8 mouse cellular contexts compared by ENCODE assay signal in genomic region chr4:116995798-116996135, GRCm38 (mm10). TPM values are rescaled to one million over a fixed set of nuclear protein-coding genes. Genes with fewer than 3 reads are reported as not detected.
DNase-seq lines count a peak whose midpoint lies in the region; ATAC-seq and TF ChIP-seq lines count a peak whose summit lies in the region.

No protein-coding gene starts in this region.

- H3K79me2 ChIP-seq in liver, adult 2 months (ENCODE audit: control insufficient read depth, insufficient read depth, low read length) = 0 out of 2 replicates have a peak, but pooled peaks cover 4% of the 10 kb centered on the region

- no peaks in the 10 kb centered on the region for H3K9me3 ChIP-seq in hindbrain, embryonic 15.5 days
- H3K9me3 ChIP-seq in midbrain, postnatal 0 days (ENCODE audit: low read length) = no peaks in the 10 kb centered on the region

- peak; percentile 67 for DNase-seq in ES-CJ7 (ENCODE audit: low read depth, low spot score)
- DNase-seq in liver, adult 2 months (ENCODE audit: extremely low read depth, low read depth, low spot score) = peak; percentile 84
- peak; percentile 82 for DNase-seq in midbrain, postnatal 0 days (ENCODE audit: low spot score)
- DNase-seq in testis, postnatal 14 days (ENCODE audit: low spot score) = peak; percentile 59

- peaks cover 23% of the 10 kb centered on the region for H3K36me3 ChIP-seq in hindbrain, embryonic 15.5 days
- H3K36me3 ChIP-seq in liver, adult 2 months (ENCODE audit: control insufficient read depth, insufficient read depth, low read length) = peaks cover 23% of the 10 kb centered on the region
- H3K36me3 ChIP-seq in midbrain, postnatal 0 days (ENCODE audit: insufficient read depth, low read length) = peaks cover 24% of the 10 kb centered on the region

- peak overlapping the region; percentile 90 for H3K9ac ChIP-seq in hindbrain, embryonic 15.5 days
- peak overlapping the region; percentile 98 for H3K9ac ChIP-seq in liver, adult 2 months (ENCODE audit: low read depth, low read length)
- H3K9ac ChIP-seq in midbrain, postnatal 0 days (replicated peaks; ENCODE audit: low read length, poor library complexity, severe bottlenecking) = peak overlapping the region; percentile 76

- WGBS in bone marrow, adult 2 months = under 1% methylated on average over 16 of the region's 16 CpGs
- 0% methylated on average over 16 of the region's 16 CpGs for WGBS in hindbrain, embryonic 15.5 days
- WGBS in liver, adult 2 months = under 1% methylated on average over 16 of the region's 16 CpGs
- 0% methylated on average over 16 of the region's 16 CpGs for WGBS in midbrain, postnatal 0 days

- ATAC-seq in erythroid progenitor cell, adult 5-6 weeks (replicated peaks; ENCODE audit: low FRiP score, poor library complexity, severe bottlenecking) = 0 out of 2 replicates have a peak, but pooled peaks have one; percentile 5
- peak; percentile 15; the same call in 1 of the 2 replicates for ATAC-seq in hindbrain, embryonic 15.5 days (ENCODE audit: low FRiP score, low read depth)
- peak; percentile 17 for ATAC-seq in midbrain, postnatal 0 days (ENCODE audit: low FRiP score)
- ATAC-seq in megakaryocyte-erythroid progenitor cell, adult 5-6 weeks (replicated peaks; ENCODE audit: low FRiP score, low TSS enrichment, poor library complexity, severe bottlenecking) = no peak

- H3K4me3 ChIP-seq in bone marrow, adult 2 months (replicated peaks; ENCODE audit: control insufficient read depth, low read depth, low read length) = peak overlapping the region; percentile 83
- peak overlapping the region; percentile 99 for H3K4me3 ChIP-seq in hindbrain, embryonic 15.5 days
- peak overlapping the region; percentile 95 for H3K4me3 ChIP-seq in liver, adult 2 months (ENCODE audit: insufficient read depth, low read depth, low read length)
- H3K4me3 ChIP-seq in midbrain, postnatal 0 days (ENCODE audit: low read depth, low read length) = peak overlapping the region; percentile 98

- no peak for TF ChIP-seq POLR2A in bone marrow, adult 2 months (IDR thresholded peaks at IDR 0.05; ENCODE audit: borderline replicate concordance, control insufficient read depth, low read depth, low read length)
- no peak for TF ChIP-seq POLR2A in liver, adult 2 months (IDR thresholded peaks at IDR 0.05; ENCODE audit: extremely low read depth, insufficient read depth, low read length)

- no peaks in the 10 kb centered on the region for H3K27me3 ChIP-seq in hindbrain, embryonic 15.5 days
- H3K27me3 ChIP-seq in liver, adult 2 months (ENCODE audit: control insufficient read depth, insufficient read depth, low read length) = no peaks in the 10 kb centered on the region
- H3K27me3 ChIP-seq in midbrain, postnatal 0 days (ENCODE audit: insufficient read depth, low read length) = no peaks in the 10 kb centered on the region

- peak overlapping the region; percentile 93 for H3K4me2 ChIP-seq in hindbrain, embryonic 15.5 days
- peak overlapping the region; percentile 90 for H3K4me2 ChIP-seq in midbrain, postnatal 0 days (ENCODE audit: low read depth, low read length, poor library complexity, severe bottlenecking)

- H3K27ac ChIP-seq in bone marrow, adult 2 months (ENCODE audit: control insufficient read depth, insufficient read depth, low read depth, low read length, poor library complexity) = peak overlapping the region; percentile 80
- H3K27ac ChIP-seq in hindbrain, embryonic 15.5 days (replicated peaks) = peak overlapping the region; percentile 90
- H3K27ac ChIP-seq in liver, adult 2 months (replicated peaks; ENCODE audit: insufficient read depth, low read depth, low read length) = peak overlapping the region; percentile 96
- peak overlapping the region; percentile 78 for H3K27ac ChIP-seq in midbrain, postnatal 0 days (ENCODE audit: low read depth, low read length)

- H3K4me1 ChIP-seq in bone marrow, adult 2 months (ENCODE audit: control insufficient read depth, insufficient read depth, low read length) = peaks cover 2% of the 10 kb centered on the region
- H3K4me1 ChIP-seq in hindbrain, embryonic 15.5 days (replicated peaks) = peaks cover 30% of the 10 kb centered on the region
- H3K4me1 ChIP-seq in liver, adult 2 months (ENCODE audit: control insufficient read depth, insufficient read depth, low read length) = peaks cover 15% of the 10 kb centered on the region
- H3K4me1 ChIP-seq in midbrain, postnatal 0 days (ENCODE audit: insufficient read depth, low read length) = peaks cover 11% of the 10 kb centered on the region; the same call in 1 of the 2 replicates

- TF ChIP-seq CTCF in bone marrow, adult 2 months (IDR thresholded peaks at IDR 0.05; ENCODE audit: control insufficient read depth, insufficient read depth, low read length) = peak; percentile 55
- peak; percentile 80 for TF ChIP-seq CTCF in liver, adult 2 months (IDR thresholded peaks at IDR 0.05; ENCODE audit: low read depth, low read length)
- peak; percentile 67 for TF ChIP-seq CTCF in midbrain, postnatal 0 days (IDR thresholded peaks at IDR 0.05)

RNA-seq across cellular contexts. Expression of gene Hectd3, which starts 0.7 kb away (rescaled TPM):
- polyA plus RNA-seq in bone marrow, adult 2 months (2011; ENCODE audit: insufficient read depth, insufficient read length, low replicate concordance, missing spikeins) = 10.3 and 18.7 TPM in 2 replicates
- 9.0 and 9.2 TPM in 2 replicates for total RNA-seq in erythroid progenitor cell, adult 5-6 weeks (2015; ENCODE audit: low replicate concordance)
- total RNA-seq in erythroid progenitor cell, adult 5-6 weeks (2017; ENCODE audit: low replicate concordance) = 20.5 and 23.7 TPM in 2 replicates
- polyA plus RNA-seq in hindbrain, embryonic 15.5 days (2015; fragmentation: Nextera tagmentation; extraction: Ambion mirVana) = 25.3 and 30.1 TPM in 2 replicates
- total RNA-seq in liver, adult 2 months (2014; rRNA removed) = 22.6 and 23.7 TPM in 2 replicates
- 57.6 and 83.2 TPM in 2 replicates for polyA plus RNA-seq in liver, adult 2 months (2012; rRNA removed)
- total RNA-seq in midbrain, postnatal 0 days (2014; rRNA removed) = 45.5 and 46.5 TPM in 2 replicates
- 20.2 and 22.6 TPM in 2 replicates for polyA plus RNA-seq in midbrain, postnatal 0 days (2015; fragmentation: Nextera tagmentation; extraction: Ambion mirVana)
- total RNA-seq in megakaryocyte-erythroid progenitor cell, adult 5-6 weeks (2014; fragmentation: Nextera tagmentation) = 10.8 and 14.8 TPM in 2 replicates
- total RNA-seq in megakaryocyte-erythroid progenitor cell, adult 5-6 weeks (2017) = 12.7 and 15.0 TPM in 2 replicates

RNA-seq across cellular contexts. Expression of gene Urod, which starts 1.6 kb away (rescaled TPM):
- polyA plus RNA-seq in bone marrow, adult 2 months (2011; ENCODE audit: insufficient read depth, insufficient read length, low replicate concordance, missing spikeins) = 442 and 477 TPM in 2 replicates
- total RNA-seq in erythroid progenitor cell, adult 5-6 weeks (2015; ENCODE audit: low replicate concordance) = 568 and 832 TPM in 2 replicates
- 532 and 823 TPM in 2 replicates for total RNA-seq in erythroid progenitor cell, adult 5-6 weeks (2017; ENCODE audit: low replicate concordance)
- polyA plus RNA-seq in hindbrain, embryonic 15.5 days (2015; fragmentation: Nextera tagmentation; extraction: Ambion mirVana) = 56.6 and 59.4 TPM in 2 replicates
- 87.9 and 97.6 TPM in 2 replicates for total RNA-seq in liver, adult 2 months (2014; rRNA removed)
- 89.0 and 104 TPM in 2 replicates for polyA plus RNA-seq in liver, adult 2 months (2012; rRNA removed)
- total RNA-seq in midbrain, postnatal 0 days (2014; rRNA removed) = 25.5 and 50.0 TPM in 2 replicates
- 36.6 and 36.8 TPM in 2 replicates for polyA plus RNA-seq in midbrain, postnatal 0 days (2015; fragmentation: Nextera tagmentation; extraction: Ambion mirVana)
- 222 and 304 TPM in 2 replicates for total RNA-seq in megakaryocyte-erythroid progenitor cell, adult 5-6 weeks (2014; fragmentation: Nextera tagmentation)
- 130 and 163 TPM in 2 replicates for total RNA-seq in megakaryocyte-erythroid progenitor cell, adult 5-6 weeks (2017)

RNA-seq across cellular contexts. Expression of gene Eif2b3, which starts 23.4 kb away (rescaled TPM):
- polyA plus RNA-seq in bone marrow, adult 2 months (2011; ENCODE audit: insufficient read depth, insufficient read length, low replicate concordance, missing spikeins) = 13.1 and 23.4 TPM in 2 replicates
- total RNA-seq in erythroid progenitor cell, adult 5-6 weeks (2015; ENCODE audit: low replicate concordance) = 5.0 and 7.9 TPM in 2 replicates
- 7.8 and 9.6 TPM in 2 replicates for total RNA-seq in erythroid progenitor cell, adult 5-6 weeks (2017; ENCODE audit: low replicate concordance)
- polyA plus RNA-seq in hindbrain, embryonic 15.5 days (2015; fragmentation: Nextera tagmentation; extraction: Ambion mirVana) = 43.8 and 46.8 TPM in 2 replicates
- 8.0 and 9.5 TPM in 2 replicates for total RNA-seq in liver, adult 2 months (2014; rRNA removed)
- 3.9 and 4.5 TPM in 2 replicates for polyA plus RNA-seq in liver, adult 2 months (2012; rRNA removed)
- 20.7 and 21.7 TPM in 2 replicates for total RNA-seq in midbrain, postnatal 0 days (2014; rRNA removed)
- polyA plus RNA-seq in midbrain, postnatal 0 days (2015; fragmentation: Nextera tagmentation; extraction: Ambion mirVana) = 57.5 and 58.4 TPM in 2 replicates
- 53.5 and 56.7 TPM in 2 replicates for total RNA-seq in megakaryocyte-erythroid progenitor cell, adult 5-6 weeks (2014; fragmentation: Nextera tagmentation)
- total RNA-seq in megakaryocyte-erythroid progenitor cell, adult 5-6 weeks (2017) = 61.4 and 65.7 TPM in 2 replicates
